Mouse (Mus musculus) CH12.LX (cell line): ENCODE measurements around the gene Prrc2b. TPM values are rescaled to one million over a fixed set of nuclear protein-coding genes. Genes with fewer than 3 reads are reported as not detected.

Source experiments
- DNase-seq: peaks from one replicate; pipeline ENCODE4 v3.0.0-alpha.2; 2013; ENCODE audit errors: extremely low read depth
- H3K27ac ChIP-seq: 2 replicates; pipeline ENCODE4 v1.5.1; 2012; ENCODE audit warnings: low read depth, mild to moderate bottlenecking, control low read depth, moderate library complexity; ENCODE audit not compliant: insufficient read depth
- H3K27me3 ChIP-seq: replicated peaks from 2 replicates; pipeline ENCODE3; 2012; ENCODE audit warnings: inconsistent platforms
- H3K36me3 ChIP-seq, 2 experiments: replicated peaks in 1 of 2; 2 replicates each; pipeline versions ENCODE3 to v1.6.1; 2012; ENCODE audit warnings: inconsistent platforms in 1 of 2, low read length in 1 of 2, mild to moderate bottlenecking in 1 of 2, mixed read lengths in 1 of 2, moderate library complexity in 1 of 2; ENCODE audit not compliant: control insufficient read depth in 1 of 2, insufficient read depth in 1 of 2
- H3K4me1 ChIP-seq, 2 experiments: 2 replicates each; pipeline ENCODE4 v1.6.1; 2012; ENCODE audit warnings: inconsistent platforms in 1 of 2, moderate library complexity in 1 of 2; ENCODE audit not compliant: insufficient read depth in 2 of 2, control insufficient read depth in 1 of 2
- H3K4me2 ChIP-seq: 2 replicates; pipeline ENCODE4 v1.6.1; 2012; ENCODE audit warnings: low read depth, mild to moderate bottlenecking, control low read depth; ENCODE audit not compliant: poor library complexity, insufficient read depth, severe bottlenecking
- H3K4me3 ChIP-seq, 3 experiments: fragments of 150-350 bp in 1 of 3; sonication (generic) in 1 of 3; replicated peaks in 1 of 3; 2 replicates each; pipeline versions ENCODE3 to v1.5.1; 2011 to 2012; ENCODE audit warnings: low read depth in 2 of 3, low read length in 2 of 3, mild to moderate bottlenecking in 2 of 3, moderate library complexity in 2 of 3, control low read depth in 1 of 3, improper control_type of control experiment in 1 of 3, inconsistent platforms in 1 of 3, mixed read lengths in 1 of 3; ENCODE audit not compliant: poor library complexity in 1 of 3
- H3K79me2 ChIP-seq: replicated peaks from 2 replicates; pipeline ENCODE4 v1.6.1; 2012; ENCODE audit warnings: mild to moderate bottlenecking, moderate library complexity; ENCODE audit not compliant: control insufficient read depth, poor library complexity, insufficient read depth, severe bottlenecking; ENCODE audit errors: extremely low read depth
- H3K9ac ChIP-seq: 2 replicates; pipeline ENCODE4 v1.6.1; 2012; ENCODE audit warnings: low read depth, mild to moderate bottlenecking, control low read depth, moderate library complexity; ENCODE audit not compliant: insufficient read depth
- H3K9me3 ChIP-seq: replicated peaks from 2 replicates; pipeline ENCODE3; 2012; ENCODE audit warnings: low read length, inconsistent platforms, mixed read lengths
- E2F4 ChIP-seq: IDR thresholded peaks from 2 replicates; pipeline ENCODE4 v1.6.1; 2011; ENCODE audit warnings: low read depth, low read length, improper control_type of control experiment; ENCODE audit not compliant: insufficient replicate concordance
- IRF4 ChIP-seq: IDR thresholded peaks from 2 replicates; pipeline ENCODE4 v1.6.1; 2014; ENCODE audit warnings: low read depth, mild to moderate bottlenecking, inconsistent platforms, low read length, improper control_type of control experiment
- KAT2A ChIP-seq: IDR thresholded peaks from 2 replicates; pipeline ENCODE4 v1.6.1; 2012; ENCODE audit warnings: low read length, improper control_type of control experiment, inconsistent platforms; ENCODE audit not compliant: insufficient replicate concordance
- MAFK ChIP-seq: IDR thresholded peaks from 2 replicates; pipeline ENCODE4 v1.6.1; 2011; ENCODE audit warnings: low read length, improper control_type of control experiment; ENCODE audit not compliant: insufficient replicate concordance
- MEF2A ChIP-seq: IDR thresholded peaks from 2 replicates; pipeline ENCODE4 v1.6.1; 2014; ENCODE audit warnings: low read depth, mild to moderate bottlenecking, inconsistent platforms, low read length, improper control_type of control experiment, borderline replicate concordance
- POLR2A ChIP-seq: IDR thresholded peaks from 2 replicates; pipeline ENCODE4 v1.6.1; 2011; ENCODE audit warnings: low read depth, mild to moderate bottlenecking, improper control_type of control experiment, low read length
- USF2 ChIP-seq: conservative IDR thresholded peaks from 2 replicates; pipeline ENCODE4 v1.6.1; 2011; ENCODE audit warnings: low read depth, low read length, improper control_type of control experiment
- ZKSCAN1 ChIP-seq: IDR thresholded peaks from 2 replicates; pipeline ENCODE4 v1.6.1; 2012; ENCODE audit warnings: low read depth, inconsistent platforms, low read length, improper control_type of control experiment, borderline replicate concordance
- ZNF384 ChIP-seq: IDR thresholded peaks from 2 replicates; pipeline ENCODE4 v1.6.1; 2012; ENCODE audit warnings: low read depth, low read length, improper control_type of control experiment, inconsistent platforms
- dilution Hi-C: fragments of 300-500 bp; cut with MboI; formaldehyde crosslinking; loops from 2 replicates; pipeline ENCODE4 v1.14.3; 2020; ENCODE audit warnings: low sequenced_read_pairs; ENCODE audit not compliant: extremely low pct_unique_long_range_greater_than_20kb, extremely low pct_ligation_motif_present
- in situ Hi-C: fragments of 300-500 bp; cut with MboI; formaldehyde crosslinking; loops from 3 replicates; pipeline ENCODE4 v1.14.3; 2019; ENCODE audit warnings: low sequenced_read_pairs, low pct_ligation_motif_present, low pct_unique_long_range_greater_than_20kb, mixed read lengths
- polyA plus RNA-seq: library from polyadenylated mRNA; unstranded; fragments of >175 nt; gene quantifications from 2 replicates; pipeline ENCODE4 v1.2.1, GENCODE M21; 2012; ENCODE audit warnings: low read depth; ENCODE audit not compliant: insufficient read length
- total RNA-seq, 2 experiments: library from RNA; depleted of rRNA; stranded (reverse); fragments of 300-350 nt in 1 of 2; fragments of >200 nt in 1 of 2; gene quantifications; 2 replicates each; pipeline ENCODE4 v1.2.3; 2012 to 2014

Prrc2b gene
- total and polyA plus RNA-seq, 3 experiments, result 7.6 to 59.9 (median 42.2) TPM

- H3K9ac ChIP-seq, result no peak overlapping the region
- no peak for DNase-seq
- H3K4me2 ChIP-seq, result no peak overlapping the region
- no peak overlapping the region for H3K27ac ChIP-seq
- no peak overlapping the region for H3K4me3 ChIP-seq
- TF ChIP-seq MEF2A, result no peak
- TF ChIP-seq ZKSCAN1, result no peak
- no peak for TF ChIP-seq MAFK
- no peak for TF ChIP-seq KAT2A
- TF ChIP-seq ZNF384, result no peak
- no peak for TF ChIP-seq USF2
- TF ChIP-seq POLR2A, result no peak
- TF ChIP-seq IRF4, result no peak
- no peak for TF ChIP-seq E2F4
- H3K36me3 ChIP-seq, result peaks cover 87 to 89% of the 10 kb centered on the region in 2 experiments
- no peaks in the 10 kb centered on the region for H3K27me3 ChIP-seq
- dilution Hi-C loops (no loop called here), in situ Hi-C loops (no loop called here)
- H3K79me2 ChIP-seq, result no peaks in the 10 kb centered on the region
- H3K4me1 ChIP-seq, result no peaks in the 10 kb centered on the region
- H3K9me3 ChIP-seq, result no peaks in the 10 kb centered on the region
Observed at GRCm38 (mm10) chr2:32252658-32253057, 101.8 kb downstream of the Prrc2b start.

GRCm38 (mm10) chr2:32253352-32253751, 102.5 kb downstream of the Prrc2b start:
- Histone ChIP-seq H3K36me3 (peaks cover 89% of the 10 kb centered on the region in 2 experiments), H3K9me3 (no peaks in the 10 kb centered on the region), H3K27ac (no peak overlapping the region), H3K79me2 (no peaks in the 10 kb centered on the region), H3K4me3 (no peak overlapping the region), H3K27me3 (no peaks in the 10 kb centered on the region), H3K4me2 (no peak overlapping the region), H3K9ac (no peak overlapping the region), H3K4me1 (peaks cover 0 to 1% of the 10 kb centered on the region in 2 experiments; a peak in 2 of 4 replicates)
- DNase-seq, result no peak
- dilution Hi-C loops (no loop called here), in situ Hi-C loops (no loop called here)
- no peak for TF ChIP-seq POLR2A

- Histone ChIP-seq H3K27ac (no peak overlapping the region), H3K36me3 (peaks cover 82 to 83% of the 10 kb centered on the region in 2 experiments), H3K4me2 (no peak overlapping the region), H3K9me3 (no peaks in the 10 kb centered on the region), H3K4me1 (peaks cover 0 to 11% of the 10 kb centered on the region in 2 experiments; a peak in 2 of 4 replicates), H3K4me3 (no peak overlapping the region), H3K79me2 (peaks cover 9% of the 10 kb centered on the region), H3K27me3 (no peaks in the 10 kb centered on the region), H3K9ac (no peak overlapping the region)
- in situ Hi-C loops (no loop called here), dilution Hi-C loops (no loop called here)
- DNase-seq, result no peak
- TF ChIP-seq ZKSCAN1 (no peak), POLR2A (no peak)
Observed at GRCm38 (mm10) chr2:32254563-32254962, 103.7 kb downstream of the Prrc2b start.
